Mouse (Mus musculus) myocyte (in vitro differentiated cells): ENCODE results near the gene Gpam. TPM values are rescaled to one million over a fixed set of nuclear protein-coding genes. Genes with fewer than 3 reads are reported as not detected.

Experiments
- H3K27me3 ChIP-seq: one replicate; pipeline ENCODE4 v1.6.1; 2011; ENCODE audit not compliant: control insufficient read depth, insufficient read depth, insufficient read length
- H3K36me3 ChIP-seq: one replicate; pipeline ENCODE4 v1.6.1; 2011; ENCODE audit not compliant: control insufficient read depth, insufficient read depth
- H3K4me2 ChIP-seq: one replicate; pipeline ENCODE4 v1.6.1; 2011; ENCODE audit warnings: low read depth, control low read depth
- H3K4me3 ChIP-seq: one replicate; pipeline ENCODE4 v1.5.1; 2011; ENCODE audit warnings: mild to moderate bottlenecking, control low read depth, moderate library complexity
- H3K79me2 ChIP-seq: one replicate; pipeline ENCODE4 v1.6.1; 2011; ENCODE audit not compliant: control insufficient read depth, insufficient read depth
- H3ac ChIP-seq: one replicate; pipeline ENCODE4 v1.6.1; 2011; ENCODE audit not compliant: control insufficient read depth, insufficient read length
- CEBPB ChIP-seq: IDR thresholded peaks from 2 replicates; pipeline ENCODE4 v1.6.1; 2011; ENCODE audit warnings: mild to moderate bottlenecking, moderate library complexity; ENCODE audit not compliant: poor library complexity, insufficient read depth, severe bottlenecking
- E2F4 ChIP-seq: IDR thresholded peaks from one replicate; pipeline ENCODE4 v1.6.1; 2011; ENCODE audit warnings: mild to moderate bottlenecking, control low read depth, moderate library complexity; ENCODE audit not compliant: insufficient read depth
- MAX ChIP-seq: IDR thresholded peaks from one replicate; pipeline ENCODE4 v1.6.1; 2011; ENCODE audit warnings: low read depth, mild to moderate bottlenecking, control low read depth
- MYOD1 ChIP-seq, 3 experiments: IDR thresholded peaks; one replicate each; pipeline ENCODE4 v1.6.1; 2011; ENCODE audit warnings: control low read depth in 2 of 3, low read depth in 2 of 3, mild to moderate bottlenecking in 2 of 3, moderate library complexity in 1 of 3; ENCODE audit not compliant: insufficient read length in 2 of 3, control insufficient read depth in 1 of 3
- MYOG ChIP-seq, 3 experiments: IDR thresholded peaks; one replicate each; pipeline ENCODE4 v1.6.1; 2011; ENCODE audit warnings: control low read depth in 2 of 3, low read depth in 2 of 3, mild to moderate bottlenecking in 2 of 3; ENCODE audit not compliant: insufficient read length in 2 of 3, control insufficient read depth in 1 of 3, insufficient read depth in 1 of 3
- POLR2A ChIP-seq: IDR thresholded peaks from one replicate; pipeline ENCODE4 v1.6.1; 2011; ENCODE audit warnings: low read depth, mild to moderate bottlenecking, control low read depth, moderate library complexity; ENCODE audit not compliant: insufficient read length
- POLR2AphosphoS2 ChIP-seq: IDR thresholded peaks from one replicate; pipeline ENCODE4 v1.6.1; 2011; ENCODE audit warnings: low read depth, control low read depth; ENCODE audit not compliant: insufficient read length
- REST ChIP-seq: IDR thresholded peaks from one replicate; pipeline ENCODE4 v1.6.1; 2011; ENCODE audit warnings: mild to moderate bottlenecking, control low read depth, moderate library complexity; ENCODE audit not compliant: insufficient read depth, insufficient read length
- SRF ChIP-seq: IDR thresholded peaks from one replicate; pipeline ENCODE4 v1.6.1; 2011; ENCODE audit warnings: low read depth; ENCODE audit not compliant: control insufficient read depth, insufficient read length
- TCF12 ChIP-seq: IDR thresholded peaks from one replicate; pipeline ENCODE4 v1.6.1; 2011; ENCODE audit warnings: mild to moderate bottlenecking, control low read depth; ENCODE audit not compliant: poor library complexity, insufficient read depth, severe bottlenecking
- TCF3 ChIP-seq: IDR thresholded peaks from one replicate; pipeline ENCODE4 v1.6.1; 2011; ENCODE audit warnings: low read depth, control low read depth; ENCODE audit not compliant: insufficient read length
- USF1 ChIP-seq: IDR thresholded peaks from one replicate; pipeline ENCODE4 v1.6.1; 2011; ENCODE audit warnings: low read depth, mild to moderate bottlenecking, control low read depth, moderate library complexity
- polyA plus RNA-seq: library from polyadenylated mRNA; unstranded; fragments of >200 nt; fragmentation: generic; extraction: Trizol; gene quantifications from one replicate; pipeline ENCODE4 v1.2.1, GENCODE M21; 2012; ENCODE audit warnings: missing spikeins

Gene Gpam
- polyA plus RNA-seq, 1 experiment, result 18.1 TPM

DNA sequence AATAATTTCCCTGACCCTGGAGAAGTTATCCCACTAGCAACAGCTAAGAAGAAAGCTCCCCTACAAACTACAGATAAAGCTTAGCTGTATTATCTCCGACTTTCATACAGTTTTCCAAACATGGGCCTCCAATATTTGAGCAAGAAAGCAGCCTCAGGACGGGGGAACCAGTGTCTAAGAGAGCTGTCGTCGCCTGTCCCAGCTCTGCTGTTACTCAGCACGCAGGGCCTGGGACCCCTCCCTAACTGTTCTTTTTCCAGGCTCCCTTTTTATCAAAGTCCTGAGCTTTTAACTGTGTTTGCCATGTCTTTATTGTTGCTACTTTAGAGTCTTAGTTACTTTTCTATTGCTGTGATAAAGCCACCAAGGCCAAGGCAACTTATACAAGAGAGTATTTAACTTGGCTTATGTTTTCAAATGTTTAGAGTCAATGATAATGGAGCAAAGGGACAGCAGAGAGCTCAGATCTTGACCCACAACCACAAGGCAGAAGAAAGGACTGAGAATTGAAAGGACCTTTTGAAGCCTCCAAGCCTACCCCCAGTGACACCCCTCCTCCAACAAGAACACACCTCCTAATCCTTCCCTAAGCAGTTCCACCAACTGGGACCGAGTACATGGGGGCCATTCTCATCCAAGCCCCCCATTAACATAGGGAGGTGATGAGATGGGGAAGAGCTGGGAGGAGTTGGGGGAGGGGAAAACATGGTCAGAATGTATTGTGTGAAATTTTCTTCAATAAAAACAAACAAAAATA lies 9.8 kb downstream of the Gpam start:
- TF ChIP-seq CEBPB (no peak), TCF3 (no peak), REST (no peak), TCF12 (no peak), SRF (no peak), E2F4 (no peak), POLR2A (no peak), MYOG (IDR thresholded peaks at IDR 0.05; ENCODE audit: control insufficient read depth in 1 of 3, insufficient read depth in 1 of 3, insufficient read length in 2 of 3, low read depth in 2 of 3) (no peak), USF1 (no peak), MYOD1 (IDR thresholded peaks at IDR 0.05; ENCODE audit: control insufficient read depth in 1 of 3, insufficient read length in 2 of 3, low read depth in 2 of 3) (no peak), POLR2AphosphoS2 (no peak), MAX (no peak)
- Histone ChIP-seq H3ac (no peak overlapping the region), H3K27me3 (no peaks in the 10 kb centered on the region), H3K4me2 (no peak overlapping the region), H3K79me2 (no peaks in the 10 kb centered on the region), H3K36me3 (no peaks in the 10 kb centered on the region), H3K4me3 (no peak overlapping the region)

- Histone ChIP-seq H3K27me3 (no peaks in the 10 kb centered on the region), H3ac (no peak overlapping the region), H3K79me2 (no peaks in the 10 kb centered on the region), H3K4me2 (no peak overlapping the region), H3K4me3 (no peak overlapping the region), H3K36me3 (no peaks in the 10 kb centered on the region)
- no peak for TF ChIP-seq MYOG (IDR thresholded peaks at IDR 0.05; ENCODE audit: control insufficient read depth in 1 of 3, insufficient read depth in 1 of 3, insufficient read length in 2 of 3, low read depth in 2 of 3)
- TF ChIP-seq E2F4, result no peak
- no peak for TF ChIP-seq MYOD1 (IDR thresholded peaks at IDR 0.05; ENCODE audit: control insufficient read depth in 1 of 3, insufficient read length in 2 of 3, low read depth in 2 of 3)
- TF ChIP-seq CEBPB, result no peak
- TF ChIP-seq POLR2A, result no peak
- TF ChIP-seq USF1, result no peak
- no peak for TF ChIP-seq TCF3
- TF ChIP-seq MAX, result no peak
- no peak for TF ChIP-seq TCF12
- TF ChIP-seq POLR2AphosphoS2, result no peak
- TF ChIP-seq REST, result no peak
- no peak for TF ChIP-seq SRF
Observed at GRCm38 (mm10) chr19:55115532-55115931, 11.5 kb downstream of the Gpam start.

- H3K4me2 ChIP-seq, result no peak overlapping the region
- no peak overlapping the region for H3ac ChIP-seq
- no peaks in the 10 kb centered on the region for H3K27me3 ChIP-seq
- H3K4me3 ChIP-seq, result no peak overlapping the region
- no peaks in the 10 kb centered on the region for H3K36me3 ChIP-seq
- no peaks in the 10 kb centered on the region for H3K79me2 ChIP-seq
- TF ChIP-seq MYOG (IDR thresholded peaks at IDR 0.05; ENCODE audit: control insufficient read depth in 1 of 3, insufficient read depth in 1 of 3, insufficient read length in 2 of 3, low read depth in 2 of 3), result no peak
- TF ChIP-seq POLR2AphosphoS2, result no peak
- no peak for TF ChIP-seq MAX
- TF ChIP-seq CEBPB, result no peak
- no peak for TF ChIP-seq TCF12
- TF ChIP-seq POLR2A, result no peak
- no peak for TF ChIP-seq SRF
Observed at GRCm38 (mm10) chr19:55114825-55115395, 12.1 kb downstream of the Gpam start.

DNA sequence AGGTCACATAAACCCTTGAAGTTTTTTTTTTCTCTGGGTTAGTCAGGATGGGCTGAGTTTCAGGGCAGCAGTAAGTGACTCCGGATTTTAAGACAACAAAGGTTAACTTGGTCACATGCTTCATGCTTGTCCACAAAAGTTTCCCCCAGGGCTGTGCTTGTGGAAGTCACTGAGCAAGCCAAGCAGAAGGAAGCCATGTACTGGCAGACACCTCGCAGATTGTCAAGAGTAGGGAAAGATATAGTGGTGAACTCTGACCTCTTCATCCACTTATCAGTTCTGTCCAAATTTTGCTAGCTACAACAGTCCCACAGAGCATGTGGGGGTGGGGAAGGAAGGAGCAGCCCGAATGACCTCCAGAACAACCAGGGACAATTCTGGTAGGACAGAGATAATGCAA lies 19.1 kb downstream of the Gpam start:
- H3K4me2 ChIP-seq, result no peak overlapping the region
- H3K79me2 ChIP-seq, result no peaks in the 10 kb centered on the region
- H3K36me3 ChIP-seq, result no peaks in the 10 kb centered on the region
- H3K4me3 ChIP-seq, result no peak overlapping the region
- no peak overlapping the region for H3ac ChIP-seq
- H3K27me3 ChIP-seq, result peaks cover 8% of the 10 kb centered on the region
- no peak for TF ChIP-seq MYOD1 (IDR thresholded peaks at IDR 0.05; ENCODE audit: control insufficient read depth in 1 of 3, insufficient read length in 2 of 3, low read depth in 2 of 3)
- TF ChIP-seq TCF3, result no peak
- TF ChIP-seq MAX, result no peak
- TF ChIP-seq CEBPB, result no peak

DNA sequence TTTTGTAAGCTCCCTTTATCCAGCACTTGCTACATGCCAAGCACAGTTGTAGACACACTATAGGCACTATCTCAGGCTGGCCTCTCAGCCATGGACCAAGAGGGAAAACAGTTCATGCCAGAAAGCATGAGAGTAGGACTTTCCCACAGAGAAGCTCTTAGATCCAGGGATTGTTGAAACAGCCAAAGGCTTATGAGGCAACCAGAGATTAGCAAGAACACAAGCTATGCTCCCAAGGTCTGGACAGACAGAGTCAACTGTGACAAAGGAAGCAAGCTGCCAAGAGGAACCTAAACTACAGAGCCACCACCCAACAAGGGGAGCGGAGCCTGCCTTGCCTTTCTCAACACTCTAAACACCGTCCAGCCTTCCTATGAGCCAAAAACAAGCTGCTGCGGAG lies 21.1 kb downstream of the Gpam start:
- Histone ChIP-seq H3K4me2 (no peak overlapping the region), H3K4me3 (no peak overlapping the region)

More for the DNA sequence above, 21.1 kb downstream of the Gpam start:
- H3K79me2 ChIP-seq, result no peaks in the 10 kb centered on the region
- TF ChIP-seq CEBPB (no peak), MAX (no peak), REST (no peak), POLR2A (no peak), E2F4 (no peak), MYOG (IDR thresholded peaks at IDR 0.05; ENCODE audit: control insufficient read depth in 1 of 3, insufficient read depth in 1 of 3, insufficient read length in 2 of 3, low read depth in 2 of 3) (no peak), SRF (no peak), USF1 (no peak), TCF3 (no peak), TCF12 (no peak), POLR2AphosphoS2 (no peak)
- H3ac ChIP-seq, result no peak overlapping the region
- H3K36me3 ChIP-seq, result no peaks in the 10 kb centered on the region
- H3K27me3 ChIP-seq, result peaks cover 8% of the 10 kb centered on the region
